Mouse (Mus musculus): ENCODE measurements around the gene Tapt1. TPM values are rescaled to one million over a fixed set of nuclear protein-coding genes. Genes with fewer than 3 reads are reported as not detected.

The Tapt1 gene
- total and polyA plus RNA-seq, 2 experiments from 2014 or later, result 24.6 to 82.3 TPM

DNA sequence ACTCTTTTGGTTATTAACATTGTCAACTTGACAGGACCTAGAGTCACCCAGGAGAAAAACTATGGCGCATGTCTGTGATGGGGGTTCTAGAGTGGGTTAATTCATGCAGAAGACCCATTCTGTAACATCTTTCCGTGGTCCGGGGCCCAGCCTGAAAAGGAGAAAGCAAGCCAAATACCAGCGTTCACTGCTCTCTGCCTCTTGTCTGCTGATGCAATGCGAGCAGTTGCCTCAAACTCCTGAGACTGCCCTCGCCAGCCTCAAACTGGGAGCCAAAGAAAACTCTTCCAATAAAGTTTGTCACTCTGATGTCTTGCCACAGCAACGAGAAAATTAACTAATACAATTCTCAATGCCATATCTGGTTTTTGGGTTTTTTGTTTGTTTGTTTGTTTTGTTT lies 8.2 kb upstream of the Tapt1 start:
- no peaks in the 10 kb centered on the region for H3K4me1 ChIP-seq (ENCODE audit: insufficient read depth, low read length)
- H3K27ac ChIP-seq, result no peak overlapping the region
- 61% methylated on average over 7 of the region's 7 CpGs for WGBS
- H3K36me3 ChIP-seq (ENCODE audit: insufficient read depth, low read length), result no peaks in the 10 kb centered on the region
- ATAC-seq (no peak), DNase-seq (ENCODE audit: low spot score) (no peak)
- no peak for TF ChIP-seq CTCF (IDR thresholded peaks at IDR 0.05; ENCODE audit: low read depth)
- H3K4me2 ChIP-seq (ENCODE audit: low read depth, low read length), result no peak overlapping the region
- no peaks in the 10 kb centered on the region for H3K27me3 ChIP-seq (ENCODE audit: insufficient read depth, low read length)
- H3K4me3 ChIP-seq (ENCODE audit: low read length), result no peak overlapping the region
- no peaks in the 10 kb centered on the region for H3K9me3 ChIP-seq (ENCODE audit: low read length)
- H3K9ac ChIP-seq (replicated peaks; ENCODE audit: low read length), result no peak overlapping the region

DNA sequence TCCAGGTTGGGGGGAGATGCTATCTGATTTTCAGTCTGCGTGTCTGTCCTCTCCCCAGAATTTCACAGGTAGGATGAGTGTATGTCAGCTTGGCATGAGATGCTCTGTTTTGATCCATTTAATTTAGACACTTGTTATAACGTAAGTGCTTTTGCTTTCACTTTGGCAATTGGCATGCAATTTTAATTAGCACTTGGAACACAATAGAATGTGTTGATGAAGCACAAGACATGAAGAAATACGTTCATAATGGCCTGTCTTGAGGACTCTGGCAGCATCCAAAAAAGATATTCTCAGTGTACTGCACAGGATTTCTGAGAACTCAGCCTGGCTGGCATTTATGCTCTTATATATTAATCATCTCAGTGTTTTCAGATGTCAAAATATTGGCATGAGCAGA lies 7.5 kb upstream of the Tapt1 start:
- Histone ChIP-seq H3K9ac (replicated peaks; ENCODE audit: low read length) (no peak overlapping the region), H3K4me2 (ENCODE audit: low read depth, low read length) (no peak overlapping the region), H3K27ac (no peak overlapping the region), H3K9me3 (ENCODE audit: low read length) (no peaks in the 10 kb centered on the region), H3K36me3 (ENCODE audit: insufficient read depth, low read length) (no peaks in the 10 kb centered on the region), H3K27me3 (ENCODE audit: insufficient read depth, low read length) (no peaks in the 10 kb centered on the region), H3K4me3 (ENCODE audit: low read length) (no peak overlapping the region), H3K4me1 (ENCODE audit: insufficient read depth, low read length) (no peaks in the 10 kb centered on the region)
- TF ChIP-seq CTCF (IDR thresholded peaks at IDR 0.05; ENCODE audit: low read depth), result no peak
- no peak for DNase-seq (ENCODE audit: low spot score)
- ATAC-seq, result no peak
- 60% methylated on average over 3 of the region's 3 CpGs for WGBS

DNA sequence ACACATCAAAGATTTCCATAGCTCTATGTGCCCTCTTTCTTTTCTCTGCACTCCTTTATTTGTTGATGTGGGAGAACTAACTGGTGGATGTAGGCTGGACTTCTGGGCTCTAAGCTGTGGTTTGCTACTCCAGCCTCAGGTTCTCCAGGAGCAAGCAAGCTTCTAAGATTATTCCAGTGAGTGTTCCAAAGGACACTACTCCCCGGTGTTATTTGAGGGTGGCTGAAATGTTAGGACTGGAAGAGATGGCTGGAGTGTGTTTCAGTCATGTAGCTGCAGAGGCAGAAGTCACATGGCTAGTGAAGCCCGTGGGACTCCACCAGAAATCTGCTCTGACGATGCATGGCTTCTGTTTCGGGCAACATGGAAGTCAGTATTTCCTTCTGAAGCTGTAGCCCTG lies 2.3 kb upstream of the Tapt1 start:
- no peaks in the 10 kb centered on the region for H3K36me3 ChIP-seq (ENCODE audit: insufficient read depth, low read length)
- DNase-seq (ENCODE audit: low spot score) (no peak), ATAC-seq (no peak)
- no peaks in the 10 kb centered on the region for H3K27me3 ChIP-seq (ENCODE audit: insufficient read depth, low read length)
- H3K9me3 ChIP-seq (ENCODE audit: low read length), result no peaks in the 10 kb centered on the region
- 70% methylated on average over 4 of the region's 4 CpGs for WGBS
- no peak overlapping the region for H3K9ac ChIP-seq (replicated peaks; ENCODE audit: low read length)
- H3K4me1 ChIP-seq (ENCODE audit: insufficient read depth, low read length), result peaks cover 16% of the 10 kb centered on the region
- H3K4me2 ChIP-seq (ENCODE audit: low read depth, low read length), result no peak overlapping the region
- no peak for TF ChIP-seq CTCF (IDR thresholded peaks at IDR 0.05; ENCODE audit: low read depth)
- H3K27ac ChIP-seq, result no peak overlapping the region
- H3K4me3 ChIP-seq (ENCODE audit: low read length), result no peak overlapping the region

DNA sequence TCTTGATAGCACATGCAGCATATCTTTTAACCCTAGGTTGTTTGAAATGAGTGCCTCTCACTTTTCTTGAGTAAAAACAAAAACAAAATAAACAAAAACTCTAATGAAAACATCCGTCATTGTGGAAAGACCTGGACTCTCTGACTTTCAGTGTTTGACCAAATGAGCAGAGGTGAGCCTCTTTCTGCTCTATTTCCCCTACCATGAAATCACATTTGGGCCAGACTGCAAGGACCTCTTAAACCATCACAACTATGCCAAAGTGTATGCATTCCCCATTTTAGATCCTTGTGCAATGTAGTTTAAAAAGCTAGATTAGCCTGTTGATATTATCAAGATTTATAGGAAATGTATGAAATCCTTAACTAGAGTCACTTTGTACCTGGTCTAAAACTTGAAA lies 1.9 kb upstream of the Tapt1 start:
- no peak for TF ChIP-seq CTCF (IDR thresholded peaks at IDR 0.05; ENCODE audit: low read depth)
- DNase-seq (ENCODE audit: low spot score) (no peak), ATAC-seq (no peak)
- 68% methylated on average over 1 of the region's 1 CpGs for WGBS
- Histone ChIP-seq H3K9me3 (ENCODE audit: low read length) (no peaks in the 10 kb centered on the region), H3K27ac (no peak overlapping the region), H3K36me3 (ENCODE audit: insufficient read depth, low read length) (no peaks in the 10 kb centered on the region), H3K27me3 (ENCODE audit: insufficient read depth, low read length) (no peaks in the 10 kb centered on the region), H3K9ac (replicated peaks; ENCODE audit: low read length) (no peak overlapping the region), H3K4me1 (ENCODE audit: insufficient read depth, low read length) (peaks cover 16% of the 10 kb centered on the region), H3K4me3 (ENCODE audit: low read length) (no peak overlapping the region), H3K4me2 (ENCODE audit: low read depth, low read length) (no peak overlapping the region)

DNA sequence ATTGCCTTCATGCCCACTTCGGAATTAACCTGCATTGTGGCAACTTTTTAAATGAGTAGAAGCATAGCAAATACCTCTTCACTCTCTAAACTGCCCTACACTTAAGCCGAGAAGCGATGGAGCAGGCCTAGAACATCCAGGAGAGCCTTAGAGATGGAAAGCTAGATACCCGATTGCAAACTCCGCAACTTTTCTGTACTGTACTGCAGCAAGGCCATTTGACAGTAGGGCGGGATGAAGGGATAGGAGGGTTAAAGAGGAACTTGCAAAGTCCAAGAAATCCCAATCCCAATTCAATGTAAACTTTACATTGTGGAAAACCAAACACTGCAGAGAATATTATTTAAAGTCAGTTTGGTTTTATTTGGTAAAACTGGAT lies 1.0 kb upstream of the Tapt1 start:
- Histone ChIP-seq H3K36me3 (ENCODE audit: insufficient read depth, low read length) (no peaks in the 10 kb centered on the region), H3K4me2 (ENCODE audit: low read depth, low read length) (peak overlapping the region; percentile 78), H3K9me3 (ENCODE audit: low read length) (no peaks in the 10 kb centered on the region), H3K4me3 (ENCODE audit: low read length) (peak overlapping the region; percentile 91), H3K9ac (replicated peaks; ENCODE audit: low read length) (peak overlapping the region; percentile 97), H3K27ac (peak overlapping the region; percentile 98), H3K4me1 (ENCODE audit: insufficient read depth, low read length) (peaks cover 16% of the 10 kb centered on the region), H3K27me3 (ENCODE audit: insufficient read depth, low read length) (no peaks in the 10 kb centered on the region)
- DNase-seq (ENCODE audit: low spot score), result no peak
- no peak for ATAC-seq
- WGBS, result 12% methylated on average over 6 of the region's 6 CpGs
- no peak for TF ChIP-seq CTCF (IDR thresholded peaks at IDR 0.05; ENCODE audit: low read depth)

DNA sequence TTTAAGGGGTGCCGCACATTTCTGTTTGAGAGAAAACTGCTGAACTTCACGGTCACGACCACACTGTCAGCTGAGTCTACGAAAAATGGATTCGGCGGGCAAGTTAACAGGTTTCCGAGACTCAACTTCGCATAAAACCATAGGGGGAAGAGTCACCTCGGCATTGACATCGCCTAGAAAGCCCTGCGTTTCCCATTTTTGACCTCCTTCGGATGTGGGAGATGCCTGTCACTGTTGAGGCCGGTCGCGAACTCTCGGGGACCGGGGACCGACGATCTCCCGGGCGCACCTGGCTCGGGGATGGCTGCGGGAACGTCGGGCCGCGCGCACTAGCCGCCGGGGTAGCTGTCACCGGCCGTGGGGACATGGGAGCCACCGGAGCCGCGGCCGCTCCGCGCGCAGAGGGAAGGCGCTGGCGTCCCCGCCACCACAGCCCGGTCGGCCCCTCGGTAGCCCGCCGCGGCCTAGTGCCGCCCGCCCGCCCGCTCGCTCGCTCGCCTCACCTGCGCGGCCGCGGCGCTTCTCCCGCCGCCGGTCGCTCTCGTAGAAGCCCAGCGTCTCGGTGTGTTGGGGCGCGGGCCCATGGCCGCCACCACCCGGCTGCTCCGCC lies 410 bp downstream of the Tapt1 start:
- 1% methylated on average over 43 of the region's 72 CpGs for WGBS
- peak overlapping the region; percentile 91 for H3K4me3 ChIP-seq (ENCODE audit: low read length)
- no peaks in the 10 kb centered on the region for H3K9me3 ChIP-seq (ENCODE audit: low read length)
- ATAC-seq (no peak), DNase-seq (ENCODE audit: low spot score) (peak; percentile 23)
- peak overlapping the region; percentile 78 for H3K4me2 ChIP-seq (ENCODE audit: low read depth, low read length)
- H3K36me3 ChIP-seq (ENCODE audit: insufficient read depth, low read length), result no peaks in the 10 kb centered on the region
- no peak for TF ChIP-seq CTCF (IDR thresholded peaks at IDR 0.05; ENCODE audit: low read depth)
- no peaks in the 10 kb centered on the region for H3K27me3 ChIP-seq (ENCODE audit: insufficient read depth, low read length)
- H3K4me1 ChIP-seq (ENCODE audit: insufficient read depth, low read length), result peaks cover 16% of the 10 kb centered on the region
- peak overlapping the region; percentile 97 for H3K9ac ChIP-seq (replicated peaks; ENCODE audit: low read length)
- H3K27ac ChIP-seq, result peak overlapping the region; percentile 98

DNA sequence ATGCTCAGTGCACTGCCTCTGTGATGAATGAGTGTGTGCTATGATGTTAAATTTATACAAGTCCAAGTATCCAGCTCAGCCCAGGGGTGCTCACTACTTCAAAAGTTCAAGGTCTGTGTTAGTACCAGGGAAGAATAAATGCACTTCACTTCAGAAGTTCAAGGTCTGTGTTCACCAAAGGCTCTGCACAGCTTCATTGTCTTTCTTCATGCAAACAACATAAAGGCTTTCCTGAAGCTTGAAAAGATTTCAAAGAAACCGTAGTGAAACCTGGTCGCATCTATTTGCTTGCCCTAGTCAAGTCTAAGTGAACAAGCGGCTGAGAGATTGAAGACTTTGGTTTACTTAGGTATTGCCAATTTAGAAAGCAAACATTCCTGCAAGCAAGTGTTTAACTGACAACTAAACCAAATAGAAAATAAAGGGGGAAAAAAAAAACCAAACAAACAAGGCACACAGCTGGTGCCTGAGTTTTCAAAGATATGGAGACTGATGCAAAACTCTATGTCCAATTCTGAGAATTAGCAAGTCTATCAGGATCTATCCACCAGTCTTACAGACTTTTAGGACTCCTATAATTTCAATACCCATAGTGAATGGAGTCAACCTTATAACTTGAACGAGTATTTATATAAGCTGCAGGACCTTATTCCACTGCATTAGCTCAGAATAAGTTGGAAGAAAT lies 1.4 kb downstream of the Tapt1 start:
- peak overlapping the region; percentile 91 for H3K4me3 ChIP-seq (ENCODE audit: low read length)
- ATAC-seq (no peak), DNase-seq (ENCODE audit: low spot score) (no peak)
- 62% methylated on average over 4 of the region's 4 CpGs for WGBS
- peak overlapping the region; percentile 97; the same call in 1 of the 2 replicates for H3K9ac ChIP-seq (replicated peaks; ENCODE audit: low read length)
- no peaks in the 10 kb centered on the region for H3K36me3 ChIP-seq (ENCODE audit: insufficient read depth, low read length)
- TF ChIP-seq CTCF (IDR thresholded peaks at IDR 0.05; ENCODE audit: low read depth), result no peak
- no peaks in the 10 kb centered on the region for H3K27me3 ChIP-seq (ENCODE audit: insufficient read depth, low read length)
- peaks cover 16% of the 10 kb centered on the region for H3K4me1 ChIP-seq (ENCODE audit: insufficient read depth, low read length)
- H3K4me2 ChIP-seq (ENCODE audit: low read depth, low read length), result peak overlapping the region; percentile 78
- no peak overlapping the region for H3K27ac ChIP-seq
- no peaks in the 10 kb centered on the region for H3K9me3 ChIP-seq (ENCODE audit: low read length)

Measured in hindbrain, postnatal 0 days (tissue).